Mouse (Mus musculus) Patski (cell line): Measurements from ENCODE around the gene Nt5c2. TPM values are rescaled to one million over a fixed set of nuclear protein-coding genes. Genes with fewer than 3 reads are reported as not detected.
"Not testable (repeated sequence)": the region's sequence is repeated elsewhere in the genome, so short reads cannot be mapped to it uniquely, and the experiment has no call there.

ENCODE experiments used
- ATAC-seq: fragments of 100-300 bp; one replicate; pipeline ENCODE4 v1.8.0; 2021
- CTCF ChIA-PET: fragments of 350-600 bp; sonication (Branson Sonifier 250); formaldehyde crosslinking; loops from one replicate; lab custom pipeline; 2022; ENCODE audit warnings: inconsistent platforms; lab: Charles Lee
- POLR2A ChIA-PET: fragments of 350-600 bp; sonication (Branson Sonifier 250); formaldehyde crosslinking; loops from one replicate; lab custom pipeline; 2022; ENCODE audit warnings: antibody characterized with exemption, inconsistent platforms; lab: Charles Lee
- DNase-seq: peaks from one replicate; pipeline ENCODE4 v3.0.0-alpha.2; 2011; ENCODE audit warnings: low read depth, low spot score
- H3K27me3 ChIP-seq: fragments of 371-371 bp; one replicate; pipeline ENCODE4 v1.5.1; 2021
- CTCF ChIP-seq: fragments of 100-300 bp; IDR thresholded peaks from one replicate; pipeline ENCODE4 v1.5.1; 2021
- in situ Hi-C: fragments of 300-500 bp; cut with MboI; formaldehyde crosslinking; loops from 3 replicates; pipeline ENCODE4 v1.11.1; 2018; ENCODE audit warnings: low pct_unique_long_range_greater_than_20kb, mixed read lengths
- polyA plus RNA-seq: library from polyadenylated mRNA; unstranded; gene quantifications from one replicate; pipeline ENCODE4 v1.2.3, GENCODE M21; 2021

Nt5c2 gene
- polyA plus RNA-seq, 1 experiment from 2014 or later = 99.6 TPM

DNA sequence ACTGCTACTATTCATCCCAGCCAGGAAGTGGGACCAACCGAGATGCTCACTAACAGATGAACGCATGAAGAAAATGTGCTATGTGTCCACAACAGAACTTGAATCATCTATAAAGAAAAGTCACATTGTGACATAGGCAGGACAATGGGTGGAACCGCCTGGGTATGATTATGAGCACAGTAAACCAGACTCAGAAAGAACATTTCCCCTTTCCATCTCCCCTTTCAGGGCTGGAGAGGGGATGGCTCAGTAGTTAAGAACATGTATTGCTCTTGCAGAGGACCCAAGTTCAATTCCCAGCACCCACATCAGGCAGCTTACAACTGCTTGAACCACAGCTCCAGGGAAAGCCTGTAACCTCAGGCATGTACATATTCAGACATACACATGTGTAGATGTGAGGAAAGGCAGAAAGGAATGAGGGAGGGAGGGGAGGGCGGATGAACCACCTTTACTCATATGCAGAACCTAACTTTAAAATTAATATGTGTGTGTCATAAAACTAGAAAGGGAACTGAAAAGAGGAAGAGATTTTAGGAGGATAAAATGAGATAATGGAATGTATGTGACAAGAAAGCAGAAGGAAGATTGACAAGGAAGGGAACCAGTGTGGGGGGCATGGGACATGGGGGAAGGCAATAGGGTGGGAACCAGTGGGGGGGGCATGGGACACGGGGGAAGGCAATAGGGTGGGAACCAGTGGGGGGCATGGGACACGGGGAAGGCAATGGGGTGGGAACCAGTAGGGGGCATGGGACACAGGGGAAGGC, 11.0 kb downstream of the Nt5c2 start:
- DNase-seq (no peak), ATAC-seq (no peak)
- peaks cover 21% of the 10 kb centered on the region for H3K27me3 ChIP-seq
- POLR2A ChIA-PET = no interaction called here
- TF ChIP-seq CTCF = no peak
- CTCF ChIA-PET = no interaction called here
- in situ Hi-C loops = no loop called here

DNA sequence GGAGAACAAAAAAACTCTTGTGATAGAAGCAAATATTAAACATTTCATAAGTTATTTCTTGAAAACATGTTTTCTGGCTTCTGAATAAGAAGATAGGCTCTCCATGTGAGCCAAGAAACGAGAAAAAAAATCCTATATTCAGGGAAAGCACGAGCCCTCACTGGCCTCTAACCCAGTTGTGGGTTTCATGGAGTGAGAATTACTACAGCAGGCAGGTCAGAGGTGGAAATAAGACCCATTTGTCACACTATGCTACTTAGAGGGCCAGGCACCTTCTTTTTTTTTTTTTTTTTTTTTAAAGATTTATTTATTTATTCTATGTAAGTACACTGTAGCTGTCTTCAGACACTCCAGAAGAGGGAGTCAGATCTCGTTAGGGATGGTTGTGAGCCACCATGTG, 14.6 kb downstream of the Nt5c2 start:
- ATAC-seq, CTCF ChIA-PET, DNase-seq, in situ Hi-C loops, POLR2A ChIA-PET: not testable (repeated sequence)
- H3K27me3 ChIP-seq = peaks cover 19% of the 10 kb centered on the region

DNA sequence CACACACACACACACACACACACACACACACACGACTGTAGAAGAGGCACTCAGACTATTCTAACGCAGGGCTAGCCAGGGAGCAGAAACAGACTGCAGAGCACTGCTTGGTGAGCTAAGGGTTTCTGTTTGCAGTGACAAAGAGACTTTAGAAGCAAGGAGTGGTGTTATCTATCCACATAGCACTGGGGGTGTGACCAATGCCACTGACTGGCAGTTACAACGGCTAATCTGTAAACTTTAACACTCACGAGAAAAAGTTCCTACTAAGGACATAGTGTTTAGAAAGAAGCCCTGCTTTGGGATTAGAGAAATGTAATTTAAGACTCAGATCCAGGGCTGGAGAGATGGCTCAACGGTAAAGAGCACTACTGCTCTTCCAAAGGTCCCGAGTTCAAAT, 15.2 kb downstream of the Nt5c2 start:
- TF ChIP-seq CTCF = no peak
- no peak for ATAC-seq
- in situ Hi-C loops = no loop called here
- peaks cover 19% of the 10 kb centered on the region for H3K27me3 ChIP-seq
- DNase-seq = no peak
- POLR2A ChIA-PET = no interaction called here
- CTCF ChIA-PET = no interaction called here

DNA sequence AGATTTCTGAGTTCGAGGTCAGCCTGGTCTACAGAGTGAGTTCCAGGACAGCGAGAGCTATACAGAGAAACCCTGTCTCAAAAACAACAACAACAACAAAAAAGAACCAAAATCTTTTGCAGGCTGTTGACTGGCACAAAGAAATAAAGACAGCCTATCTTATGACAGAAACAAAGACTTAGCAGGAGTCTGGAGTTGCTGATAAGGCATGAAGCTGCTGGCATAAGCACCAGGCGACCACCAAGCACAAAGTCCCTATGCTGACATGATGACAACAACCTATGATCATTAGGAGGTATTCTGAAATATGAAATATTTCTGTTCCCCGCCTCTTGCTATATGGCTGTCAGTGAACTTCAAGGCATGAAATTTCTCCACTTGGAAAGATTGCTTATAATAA, 16.0 kb downstream of the Nt5c2 start:
- DNase-seq = no peak
- ATAC-seq = no peak
- in situ Hi-C loops = no loop called here
- H3K27me3 ChIP-seq = peaks cover 19% of the 10 kb centered on the region
- ChIA-PET CTCF (no interaction called here), POLR2A (no interaction called here)
- no peak for TF ChIP-seq CTCF

DNA sequence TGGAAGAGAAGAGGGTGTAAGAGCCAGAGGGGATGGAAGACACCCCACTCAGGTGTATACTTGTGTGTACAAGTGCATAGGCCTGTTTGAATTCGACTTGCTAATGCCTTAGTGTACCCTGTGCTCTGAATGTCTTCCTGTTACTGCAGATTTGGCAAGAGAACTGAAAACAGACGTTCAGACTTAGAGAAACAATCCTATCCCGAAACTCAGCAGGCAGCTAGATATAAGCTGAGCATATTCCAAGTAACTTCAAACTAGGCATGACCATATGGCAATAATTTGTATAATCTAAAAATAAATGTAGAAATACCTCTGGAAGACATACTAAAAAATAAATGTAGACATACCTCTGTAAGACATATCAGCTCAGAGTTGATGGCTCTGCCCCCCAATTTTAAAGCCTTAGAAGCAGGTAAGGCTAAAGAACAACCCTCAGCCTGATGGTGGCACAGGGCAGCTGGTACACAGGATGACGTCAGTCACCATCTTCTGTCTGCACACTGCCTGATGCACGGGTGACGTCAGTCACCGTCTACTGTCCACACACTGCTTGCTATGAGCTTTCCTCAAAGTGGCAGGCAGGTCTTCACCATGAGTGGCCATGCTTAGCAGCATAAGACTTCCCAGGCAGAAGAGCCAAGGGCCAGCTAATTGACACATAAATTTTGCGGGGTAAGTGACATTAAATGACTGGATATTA, 16.6 kb downstream of the Nt5c2 start:
- peaks cover 15% of the 10 kb centered on the region for H3K27me3 ChIP-seq
- POLR2A ChIA-PET = interaction anchor here (0.6 kb wide), 2 partner anchors 53 to 120 kb away, joined by 3 read pairs; no protein-coding TSS in a partner anchor
- DNase-seq (no peak), ATAC-seq (no peak)
- CTCF ChIA-PET = interaction anchor here (0.8 to 1.5 kb wide), 3 partner anchors 123 to 238 kb away, joined by 3 read pairs; no protein-coding TSS in a partner anchor
- TF ChIP-seq CTCF = no peak
- in situ Hi-C loops = no loop called here

DNA sequence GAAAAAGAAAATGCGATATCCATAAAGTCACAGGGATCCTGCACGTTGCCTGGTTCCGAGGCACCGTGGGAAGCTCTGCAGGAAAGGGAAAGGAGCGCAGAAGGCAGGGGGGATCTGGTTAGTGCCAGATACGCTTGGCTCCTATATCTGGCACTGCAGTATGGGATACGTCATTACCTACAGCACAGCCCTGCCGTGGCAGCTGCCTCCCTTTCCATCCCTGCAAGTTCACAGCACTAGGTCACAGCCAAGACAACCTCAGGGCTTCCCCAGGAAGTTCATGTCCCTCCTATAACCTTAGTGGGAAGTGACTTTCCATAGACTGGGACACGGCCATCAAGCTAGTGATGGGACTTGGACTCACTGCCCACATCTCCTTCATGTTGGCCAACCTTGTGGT, 18.9 kb downstream of the Nt5c2 start:
- ChIA-PET POLR2A (no interaction called here), CTCF (no interaction called here)
- in situ Hi-C loops = no loop called here
- ATAC-seq (no peak), DNase-seq (no peak)
- peaks cover 13% of the 10 kb centered on the region for H3K27me3 ChIP-seq
- no peak for TF ChIP-seq CTCF

DNA sequence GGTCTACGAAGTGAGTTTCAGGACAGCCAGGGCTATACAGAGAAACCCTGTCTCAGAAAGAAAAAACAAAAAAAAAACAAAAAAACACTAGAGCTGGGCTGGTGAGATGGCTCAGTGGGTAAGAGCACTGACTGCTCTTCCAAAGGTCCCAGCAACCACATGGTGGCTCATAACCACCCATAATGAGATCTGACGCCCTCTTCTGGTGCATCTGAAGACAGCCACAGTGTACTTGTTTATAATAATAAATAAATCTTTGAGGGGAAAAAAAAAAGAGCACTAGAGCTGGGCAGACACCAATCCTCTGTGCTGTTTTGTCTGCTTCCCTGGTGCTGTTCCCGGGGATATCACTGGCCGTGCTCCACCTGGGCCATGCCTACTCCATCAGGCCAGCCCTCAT, 22.6 kb downstream of the Nt5c2 start:
- ChIA-PET CTCF (interaction anchor here (0.6 to 1.8 kb wide), 6 partner anchors 52 to 123 kb away, joined by 3 to 10 read pairs (median 4); no protein-coding TSS in a partner anchor), POLR2A (interaction anchor here (0.6 kb wide), 1 partner anchor 174 kb away, joined by 3 read pairs; no protein-coding TSS in a partner anchor)
- in situ Hi-C loops = loop anchor here (5.0 kb wide), 3 partner anchors 115 to 320 kb away; partner anchors contain the start of genes Cnnm2 and Cyp17a1
- not testable (repeated sequence) for H3K27me3 ChIP-seq, ATAC-seq, DNase-seq

DNA sequence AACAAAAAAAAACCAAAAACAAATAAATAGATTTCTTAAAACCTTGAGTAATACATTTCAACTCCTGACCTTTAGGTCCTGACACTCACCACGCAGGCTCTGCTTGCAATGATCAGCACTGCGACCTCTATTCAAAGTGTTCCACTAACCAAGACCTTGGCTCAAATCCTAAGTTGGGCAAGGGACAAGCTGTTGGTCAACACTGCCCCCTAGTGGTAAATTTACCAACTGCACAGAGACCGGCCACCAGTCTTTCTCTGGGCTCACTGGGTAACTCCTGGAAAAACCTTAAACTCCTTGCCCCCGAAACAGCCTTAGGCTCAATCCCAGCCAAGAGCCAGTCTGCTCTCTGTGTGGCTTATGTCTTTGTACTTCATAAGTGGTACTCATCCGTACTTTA, 23.8 kb downstream of the Nt5c2 start:
- POLR2A ChIA-PET = interaction anchor here (0.6 to 0.8 kb wide), 2 partner anchors 56 to 90 kb away, joined by 3 to 4 read pairs; no protein-coding TSS in a partner anchor
- in situ Hi-C loops = loop anchor here (5.0 kb wide), 3 partner anchors 114 to 319 kb away; partner anchors contain the start of genes Cnnm2 and Cyp17a1
- ATAC-seq (no peak), DNase-seq (no peak)
- peak; percentile 88 for TF ChIP-seq CTCF
- CTCF ChIA-PET = interaction anchor here (1.3 to 3.7 kb wide), 7 partner anchors 10 to 119 kb away, joined by 3 to 40 read pairs (median 6); no protein-coding TSS in a partner anchor
- no peaks in the 10 kb centered on the region for H3K27me3 ChIP-seq

DNA sequence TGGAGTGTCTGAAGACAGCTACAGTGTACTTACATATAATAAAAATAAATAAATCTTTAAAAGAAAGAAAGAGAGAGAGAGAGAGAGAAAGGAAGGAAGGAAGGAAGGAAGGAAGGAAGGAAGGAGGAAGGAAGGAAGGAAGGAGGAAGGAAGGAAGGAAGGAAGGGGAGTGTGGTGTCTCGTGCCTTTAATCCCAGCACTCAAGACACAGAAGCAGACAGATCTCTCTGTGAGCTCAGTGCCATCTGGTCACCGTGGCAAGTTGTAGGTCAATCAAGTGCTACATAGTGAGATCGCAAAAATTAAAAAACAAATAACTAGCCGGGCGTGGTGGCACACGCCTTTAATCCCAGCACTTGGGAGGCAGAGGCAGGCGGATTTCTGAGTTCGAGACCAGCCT, 24.3 kb downstream of the Nt5c2 start:
- ChIA-PET POLR2A (interaction anchor here (2.9 to 3.7 kb wide), 2 partner anchors 20 to 28 kb away, joined by 15 to 16 read pairs; no protein-coding TSS in a partner anchor), CTCF (interaction anchor here (1.0 to 3.7 kb wide), 11 partner anchors 10 to 200 kb away, joined by 3 to 40 read pairs (median 6); no protein-coding TSS in a partner anchor)
- H3K27me3 ChIP-seq, DNase-seq, ATAC-seq: not testable (repeated sequence)
- in situ Hi-C loops = loop anchor here (5.0 kb wide), 3 partner anchors 113 to 318 kb away; partner anchors contain the start of genes Cnnm2 and Cyp17a1

DNA sequence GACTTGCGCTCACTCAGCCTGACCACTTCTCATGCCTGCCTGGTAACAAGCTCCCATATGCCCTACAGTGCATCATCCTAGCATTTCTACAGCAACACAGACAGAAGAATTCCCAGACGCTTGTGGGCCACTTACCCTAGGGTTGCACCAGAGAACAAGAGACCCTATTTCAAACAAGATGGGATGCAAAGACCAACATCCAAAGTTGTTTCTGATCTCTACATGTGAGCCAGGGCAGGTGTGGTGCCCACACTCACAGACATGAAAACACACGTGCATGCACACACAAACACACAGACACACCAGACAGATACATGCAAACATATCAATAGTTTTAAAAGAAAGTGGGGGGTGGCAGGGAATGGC, 24.8 kb downstream of the Nt5c2 start:
- no peak for ATAC-seq
- in situ Hi-C loops = loop anchor here (5.0 kb wide), 3 partner anchors 113 to 318 kb away; partner anchors contain the start of genes Cnnm2 and Cyp17a1
- H3K27me3 ChIP-seq = no peaks in the 10 kb centered on the region
- no peak for TF ChIP-seq CTCF
- ChIA-PET CTCF (interaction anchor here (0.9 to 3.7 kb wide), 12 partner anchors 9 to 199 kb away, joined by 3 to 40 read pairs (median 6); no protein-coding TSS in a partner anchor), POLR2A (interaction anchor here (2.9 to 3.7 kb wide), 2 partner anchors 20 to 28 kb away, joined by 15 to 16 read pairs; no protein-coding TSS in a partner anchor)
- DNase-seq = no peak
